Mouse (Mus musculus): ENCODE results near the gene Ethe1. TPM values are rescaled to one million over a fixed set of nuclear protein-coding genes. Genes with fewer than 3 reads are reported as not detected.
A peak's percentile ranks its signal among the peaks of the same experiment; 100 is the strongest.
"Not testable (repeated sequence)": the region's sequence is repeated elsewhere in the genome, so short reads cannot be mapped to it uniquely, and the experiment has no call there.

Ethe1 gene
- total RNA-seq, 2 experiments from 2014 or later, result 14.4 to 14.6 TPM

DNA sequence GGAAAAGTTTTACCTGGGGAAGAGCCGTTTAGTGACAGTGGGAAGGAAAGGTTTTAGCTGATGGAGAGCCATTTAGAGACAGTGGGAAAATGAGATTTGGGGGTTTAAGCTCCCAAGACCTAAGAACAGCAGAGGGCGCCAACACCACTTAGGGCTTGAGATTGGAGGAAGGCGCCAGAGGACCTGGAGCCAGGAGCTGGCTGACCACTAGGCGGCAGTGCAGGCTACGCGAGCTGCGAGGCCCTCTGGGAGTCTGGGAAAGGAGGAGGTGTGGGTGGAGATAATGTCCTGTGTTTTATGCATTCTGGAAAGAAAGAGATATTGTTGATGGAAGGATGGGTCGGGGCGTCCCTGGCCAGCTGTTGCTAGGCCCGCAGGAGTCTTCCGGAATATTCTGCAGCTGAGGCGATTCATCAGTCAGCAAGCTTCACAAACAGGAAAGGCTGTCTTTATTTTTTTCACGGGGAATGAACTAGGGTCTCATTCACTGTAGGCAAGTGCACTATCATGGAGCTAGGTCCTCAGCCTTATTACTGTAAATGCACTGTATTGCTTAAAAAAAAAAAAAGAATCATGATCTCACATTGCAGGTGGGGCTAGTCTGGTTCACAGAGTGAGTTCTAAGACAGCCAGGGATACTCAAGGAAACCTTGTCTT lies 13.7 kb downstream of the Ethe1 start:
- peak; percentile 95 to 98 for DNase-seq (ENCODE audit: extremely low spot score in 1 of 2, low spot score in 2 of 2)
- Histone ChIP-seq H3K4me3 (peak overlapping the region; percentile 16), H3K27ac (peak overlapping the region; percentile 56)
- TF ChIP-seq CTCF (IDR thresholded peaks at IDR 0.05), result no peak; the same call in none of the 2 replicates
- intact Hi-C loops (cut with DNase I), result loop anchor here (1.0 to 2.0 kb wide), 3 partner anchors 41 to 61 kb away; no protein-coding TSS in a partner anchor

DNA sequence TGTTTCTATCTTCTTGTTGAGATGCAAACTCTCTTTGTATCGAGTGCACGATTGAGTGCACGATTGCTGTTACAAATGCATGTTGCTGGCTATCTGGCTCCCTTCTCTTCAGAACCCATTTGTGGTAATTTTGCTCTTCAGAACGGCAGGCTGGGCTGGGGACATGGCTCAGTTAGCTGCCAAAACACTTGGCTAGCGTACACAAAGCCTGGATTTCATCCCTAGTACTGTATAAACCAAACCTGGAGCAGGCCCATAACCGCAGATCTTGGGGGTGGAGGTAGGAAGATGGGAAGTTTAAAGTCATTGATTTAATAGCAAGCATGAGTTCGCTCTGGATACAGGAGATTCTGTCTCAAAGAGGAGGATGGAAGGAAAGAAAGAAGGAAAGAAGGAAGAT lies 18.2 kb downstream of the Ethe1 start:
- TF ChIP-seq CTCF (IDR thresholded peaks at IDR 0.05), result no peak
- intact Hi-C loops (cut with DNase I), result no loop called here
- H3K27ac ChIP-seq, result no peak overlapping the region
- no peak overlapping the region for H3K4me3 ChIP-seq
- no peak for DNase-seq (ENCODE audit: extremely low spot score in 1 of 2, low spot score in 2 of 2)

DNA sequence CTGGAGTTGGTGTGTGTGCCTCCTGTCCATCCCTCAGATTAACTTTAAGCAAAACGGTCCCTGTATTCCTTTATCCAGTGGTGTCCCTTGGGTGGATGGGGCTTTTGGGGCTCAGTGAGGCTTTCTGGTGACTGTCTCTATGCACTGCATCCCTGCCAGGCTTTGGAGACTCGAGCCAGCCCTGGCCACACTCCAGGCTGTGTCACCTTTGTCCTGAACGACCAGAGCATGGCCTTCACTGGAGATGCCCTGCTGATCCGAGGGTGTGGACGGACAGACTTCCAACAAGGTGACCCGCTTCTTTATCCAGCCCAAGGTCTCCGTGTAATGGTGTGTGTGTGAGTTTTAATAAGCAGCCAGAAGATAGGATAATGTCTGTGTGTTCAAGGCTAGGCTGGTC lies 18.7 kb downstream of the Ethe1 start:
- H3K27ac ChIP-seq, result no peak overlapping the region
- no peak for TF ChIP-seq CTCF (IDR thresholded peaks at IDR 0.05)
- H3K4me3 ChIP-seq, result no peak overlapping the region
- intact Hi-C loops (cut with DNase I), result no loop called here
- no peak for DNase-seq (ENCODE audit: extremely low spot score in 1 of 2, low spot score in 2 of 2)

- Histone ChIP-seq H3K27ac (no peak overlapping the region), H3K4me3 (no peak overlapping the region)
- DNase-seq (ENCODE audit: extremely low spot score in 1 of 2, low spot score in 2 of 2), result no peak
- TF ChIP-seq CTCF (IDR thresholded peaks at IDR 0.05), result no peak
- intact Hi-C loops (cut with DNase I), result no loop called here
Measured at GRCm38 (mm10) chr7:24608017-24608416, 20.7 kb downstream of the Ethe1 start.

DNA sequence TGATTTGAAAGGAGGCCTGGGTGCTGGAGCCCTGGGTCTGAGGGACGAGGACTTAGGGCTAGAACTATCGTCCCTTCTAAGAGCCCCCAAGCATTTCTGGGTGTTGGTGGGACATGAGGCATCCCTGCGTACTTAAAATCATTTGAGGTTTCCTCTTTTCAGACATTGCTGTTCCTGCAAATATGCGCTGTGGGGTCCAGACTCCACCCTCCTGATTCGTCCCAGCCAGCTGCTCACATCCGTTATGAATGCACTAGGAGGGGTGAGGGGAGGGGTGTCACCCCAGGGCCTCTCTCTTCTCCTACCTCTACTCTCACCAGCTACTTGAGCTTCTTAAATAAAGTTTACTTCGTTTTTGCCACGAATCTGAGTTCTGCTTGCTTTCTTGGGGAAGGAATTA lies 21.2 kb downstream of the Ethe1 start:
- no peak for TF ChIP-seq CTCF (IDR thresholded peaks at IDR 0.05)
- no peak overlapping the region for H3K4me3 ChIP-seq
- no peak for DNase-seq (ENCODE audit: extremely low spot score in 1 of 2, low spot score in 2 of 2)
- intact Hi-C loops (cut with DNase I), result no loop called here
- H3K27ac ChIP-seq, result no peak overlapping the region

GRCm38 (mm10) chr7:24610144-24610878 lies 23.0 kb downstream of the Ethe1 start, which contains the start of gene Phldb3:
Gene Phldb3, plus strand, starts transcription at chr7:24610763.
- TF ChIP-seq CTCF (IDR thresholded peaks at IDR 0.05), result no peak
- DNase-seq (ENCODE audit: extremely low spot score in 1 of 2, low spot score in 2 of 2), result no peak
- intact Hi-C loops (cut with DNase I), result no loop called here
- H3K27ac ChIP-seq, result no peak within 1 kb of the TSS
- H3K4me3 ChIP-seq, result peak within 1 kb of the TSS; percentile 32

- peak; percentile 46 to 58 for DNase-seq (ENCODE audit: extremely low spot score in 1 of 2, low spot score in 2 of 2)
- no peak for TF ChIP-seq CTCF (IDR thresholded peaks at IDR 0.05)
- intact Hi-C loops (cut with DNase I), result no loop called here
- Histone ChIP-seq H3K4me3 (peak overlapping the region; percentile 32), H3K27ac (no peak overlapping the region)
Measured at GRCm38 (mm10) chr7:24610879-24611494, 23.6 kb downstream of the Ethe1 start.

- intact Hi-C loops (cut with DNase I), result no loop called here
- Histone ChIP-seq H3K4me3 (peak overlapping the region; percentile 32), H3K27ac (no peak overlapping the region)
- DNase-seq (ENCODE audit: extremely low spot score in 1 of 2, low spot score in 2 of 2), result no peak
- no peak for TF ChIP-seq CTCF (IDR thresholded peaks at IDR 0.05)
Measured at GRCm38 (mm10) chr7:24611709-24612108, 24.4 kb downstream of the Ethe1 start.

GRCm38 (mm10) chr7:24612308-24612910 lies 25.1 kb downstream of the Ethe1 start:
- Histone ChIP-seq H3K4me3 (no peak overlapping the region), H3K27ac (no peak overlapping the region)
- DNase-seq (ENCODE audit: extremely low spot score in 1 of 2, low spot score in 2 of 2), result no peak
- intact Hi-C loops (cut with DNase I), result no loop called here
- TF ChIP-seq CTCF (IDR thresholded peaks at IDR 0.05), result no peak

- no peak for DNase-seq (ENCODE audit: extremely low spot score in 1 of 2, low spot score in 2 of 2)
- intact Hi-C loops (cut with DNase I), result no loop called here
- TF ChIP-seq CTCF (IDR thresholded peaks at IDR 0.05), result no peak
- Histone ChIP-seq H3K27ac (no peak overlapping the region), H3K4me3 (no peak overlapping the region)
Measured at GRCm38 (mm10) chr7:24614816-24615215, 27.5 kb downstream of the Ethe1 start.

DNA sequence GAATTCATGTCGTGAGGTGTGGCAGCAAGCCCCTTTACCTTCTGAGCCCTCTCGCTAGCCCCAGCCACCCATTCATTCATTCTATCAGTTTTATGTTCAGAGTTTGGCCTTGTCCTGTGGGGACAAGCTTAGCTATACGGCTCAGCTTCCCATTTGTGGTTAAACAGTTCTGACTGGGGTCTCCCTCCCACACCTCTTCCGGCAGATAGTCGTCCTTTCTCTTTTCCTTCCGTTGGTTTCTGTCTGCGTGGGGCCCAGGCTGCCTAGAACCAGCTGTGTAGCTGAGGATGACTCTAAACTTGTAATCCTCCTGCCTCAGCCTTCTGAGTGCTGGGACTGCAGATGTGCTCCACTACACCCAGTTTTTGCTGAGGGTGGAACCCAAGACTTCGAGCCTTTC lies 30.4 kb downstream of the Ethe1 start:
- no peak overlapping the region for H3K4me3 ChIP-seq
- no peak for DNase-seq (ENCODE audit: extremely low spot score in 1 of 2, low spot score in 2 of 2)
- intact Hi-C loops (cut with DNase I), result no loop called here
- TF ChIP-seq CTCF (IDR thresholded peaks at IDR 0.05), result no peak
- no peak overlapping the region for H3K27ac ChIP-seq

DNA sequence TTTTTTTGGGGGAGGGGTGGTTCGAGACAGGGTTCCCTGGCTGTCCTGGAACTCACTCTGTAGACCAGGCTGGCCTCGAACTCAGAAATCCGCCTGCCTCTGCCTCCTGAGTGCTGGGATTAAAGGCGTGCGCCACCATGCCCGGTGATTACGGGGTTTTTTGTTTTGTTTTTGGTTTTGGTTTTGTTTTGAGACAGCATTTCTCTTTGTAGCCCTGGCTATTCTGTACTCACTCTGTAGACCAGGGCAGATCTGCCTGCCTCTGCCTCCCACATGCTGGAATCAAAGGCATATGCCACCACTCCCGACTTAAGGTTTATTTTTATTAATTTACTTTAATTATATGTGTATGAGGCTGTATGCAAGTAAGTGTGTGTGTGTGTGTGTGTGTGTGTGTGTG lies 31.0 kb downstream of the Ethe1 start:
- H3K4me3 ChIP-seq; DNase-seq (ENCODE audit: extremely low spot score in 1 of 2, low spot score in 2 of 2); intact Hi-C loops (cut with DNase I); H3K27ac ChIP-seq: not testable (repeated sequence)

Measured in left cerebral cortex, adult 2 months (tissue).